Mouse (Mus musculus) stomach, postnatal 0 days (tissue): ENCODE results near the gene Gzmn.

Source experiments
- CTCF ChIP-seq: IDR thresholded peaks from 2 replicates; pipeline ENCODE4 v1.5.1; 2016; ENCODE audit warnings: antibody characterized with exemption, low read depth, mild to moderate bottlenecking, moderate library complexity
- EP300 ChIP-seq: optimal IDR thresholded peaks from 2 replicates; pipeline ENCODE3; 2016; ENCODE audit warnings: antibody characterized with exemption

DNA sequence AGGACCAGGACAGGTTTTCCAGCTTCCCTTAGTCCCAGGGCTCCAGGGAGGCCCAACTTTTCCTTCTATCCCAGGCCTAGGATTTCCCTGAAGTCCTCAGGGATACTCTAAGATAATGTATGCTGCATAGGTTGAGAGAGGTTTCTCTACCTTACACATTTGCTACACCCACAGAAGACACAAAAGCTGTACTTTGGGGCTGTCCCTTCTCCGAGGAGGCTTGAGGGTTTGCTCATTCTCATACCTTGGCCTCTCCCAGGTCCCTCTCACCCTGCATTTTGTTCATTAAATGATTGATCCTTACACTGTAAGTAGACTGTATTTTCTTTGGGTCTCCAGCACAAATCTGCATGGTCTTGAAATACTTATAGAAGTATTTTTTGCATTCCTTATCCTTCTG is 31.2 kb upstream of the Gzmn start:
- TF ChIP-seq CTCF (no peak), EP300 (no peak)
